Mouse (Mus musculus): ENCODE data around the gene Olfr281.
"Not testable (repeated sequence)": the region's sequence is repeated elsewhere in the genome, so short reads cannot be mapped to it uniquely, and the experiment has no call there.

DNA sequence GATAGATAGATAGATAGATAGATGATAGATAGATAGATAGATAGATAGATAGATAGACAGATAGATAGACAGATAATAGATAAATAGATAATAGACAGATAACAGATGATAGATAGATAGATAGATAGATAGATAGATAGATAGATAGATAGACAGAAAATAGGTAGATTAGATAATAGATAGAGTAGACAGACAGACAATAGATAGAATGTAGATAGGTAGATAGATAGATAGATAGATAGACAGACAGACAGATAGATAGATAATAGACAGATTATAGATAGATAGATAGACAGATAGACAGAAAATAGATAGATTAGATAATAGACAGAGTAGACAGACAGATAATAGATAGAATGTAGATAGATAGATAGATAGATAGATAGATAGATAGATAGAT lies 35.6 kb upstream of the Olfr281 start:
- not testable (repeated sequence) for TF ChIP-seq CTCF (IDR thresholded peaks at IDR 0.05; ENCODE audit: control insufficient read depth, insufficient read depth, insufficient replicate concordance, low read depth, low read length); POLR2A (IDR thresholded peaks at IDR 0.05; ENCODE audit: control insufficient read depth, low read depth, low read length)
